Mouse (Mus musculus) frontal cortex, postnatal 14 days (tissue): Measurements from ENCODE around the gene Zbtb32.
A peak's percentile ranks its signal among the peaks of the same experiment; 100 is the strongest.

Experiments
- DNase-seq, 2 experiments: peaks; one replicate each; pipeline ENCODE4 v3.0.0; 2022; ENCODE audit warnings: low spot score in 2 of 2

Zbtb32 gene

DNA sequence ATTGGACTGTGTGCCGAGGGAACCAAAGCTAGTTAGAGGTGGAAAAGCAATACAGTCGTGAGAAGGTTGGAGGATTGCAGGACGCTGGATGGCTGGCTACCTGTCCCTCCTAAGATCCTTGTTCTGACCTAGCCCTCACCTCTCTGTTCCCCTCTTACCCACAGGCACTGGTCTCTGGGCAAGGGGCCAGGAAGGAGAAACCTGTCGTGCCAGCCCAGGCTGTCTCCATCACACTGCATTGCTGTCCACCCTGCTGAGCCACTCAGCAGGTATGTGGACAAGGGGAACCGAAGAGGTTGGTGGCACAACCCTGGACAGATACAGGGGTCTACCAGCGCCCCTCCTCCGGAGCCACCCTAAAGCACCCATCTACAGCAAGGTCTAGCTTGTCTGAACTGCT is 1.9 kb upstream of the Zbtb32 start:
- no peak for DNase-seq

DNA sequence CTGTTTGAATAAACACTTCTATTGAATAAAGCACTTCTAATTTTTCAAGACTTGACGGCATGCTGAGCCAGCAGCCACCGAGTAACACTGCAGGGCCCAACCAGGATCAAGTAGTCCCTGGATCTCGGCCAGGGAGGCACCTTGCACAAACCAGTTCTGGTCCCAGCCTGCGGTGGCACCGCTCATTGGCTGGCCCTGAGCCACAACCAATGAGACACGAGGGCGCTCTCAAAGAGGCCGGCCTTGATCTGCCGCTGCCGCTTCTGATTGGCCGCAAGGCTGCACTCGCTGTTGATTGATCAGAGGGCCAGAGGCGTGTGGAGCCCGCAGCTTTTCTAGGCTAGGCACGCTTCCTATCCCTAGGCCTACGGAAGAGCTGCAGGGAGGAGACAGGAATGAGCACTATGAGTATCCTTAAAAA is 1.2 kb upstream of the Zbtb32 start:
- DNase-seq: peak; percentile 85 to 87

DNA sequence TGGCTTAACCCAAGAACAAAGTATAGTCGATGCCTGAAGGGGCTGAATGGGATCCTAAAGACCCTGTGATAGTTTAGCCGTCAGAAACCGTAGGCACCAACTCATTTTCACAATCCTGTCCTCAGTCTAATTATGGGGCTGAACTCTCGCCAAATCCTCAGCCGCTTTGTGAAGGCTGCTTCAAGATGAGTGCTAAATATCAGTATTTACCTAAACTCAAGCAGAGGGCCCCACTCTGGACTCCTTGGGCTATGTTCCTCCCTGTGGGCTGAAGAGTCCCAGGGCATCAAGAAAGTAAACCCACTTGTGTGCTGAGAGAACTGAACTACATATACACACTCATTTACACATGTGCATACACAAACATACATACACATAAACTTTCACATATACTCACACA is 1.9 kb downstream of the Zbtb32 start:
- DNase-seq: no peak

- no peak for DNase-seq
Measured at GRCm38 (mm10) chr7:30596093-30596492, 2.6 kb downstream of the Zbtb32 start.

- DNase-seq: no peak
Measured at GRCm38 (mm10) chr7:30594510-30595024, 4.1 kb downstream of the Zbtb32 start.

DNA sequence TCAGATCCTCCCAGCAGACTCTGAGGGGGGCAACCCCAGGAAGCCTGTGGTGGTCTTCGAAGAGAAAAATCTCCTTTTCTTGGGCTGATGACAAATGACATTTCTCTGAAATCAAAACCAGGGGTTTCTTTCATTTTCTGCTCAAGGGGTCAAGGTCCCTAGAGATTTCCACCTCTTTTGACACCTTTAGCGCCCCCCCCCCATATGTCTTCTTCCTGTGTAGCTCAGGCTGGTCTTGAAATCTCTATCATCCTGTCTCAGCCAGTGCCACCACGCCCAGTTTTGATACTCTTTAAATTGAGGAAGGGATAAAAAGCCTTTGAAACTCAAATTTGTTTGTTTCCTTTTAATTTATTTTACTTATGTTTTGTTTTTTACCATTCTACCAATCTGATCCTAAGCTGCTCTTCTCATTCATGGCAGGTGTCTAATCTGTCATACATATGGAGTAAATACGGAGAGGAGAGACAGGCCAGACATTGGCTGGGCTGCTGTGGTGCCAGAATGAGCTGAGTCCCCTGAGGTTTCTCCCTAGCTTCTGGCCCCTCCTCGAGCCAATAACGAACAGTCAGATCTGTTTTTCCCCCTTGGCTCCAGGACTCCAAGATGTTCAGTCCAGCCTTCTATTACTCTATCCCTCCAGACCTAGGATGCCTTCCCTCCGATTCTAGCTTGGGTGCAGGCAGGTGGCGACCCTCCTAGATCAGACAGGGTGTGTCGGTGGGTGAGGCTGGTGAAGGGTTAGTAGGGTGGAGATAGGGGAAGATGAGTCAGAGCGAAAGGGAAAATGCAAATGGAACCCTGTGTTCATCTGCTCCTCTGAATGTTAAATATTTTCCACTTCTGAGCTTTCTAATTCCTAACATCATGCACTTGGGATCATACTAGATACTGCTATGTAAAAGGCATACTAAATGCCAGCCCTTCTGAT is 4.9 kb downstream of the Zbtb32 start:
- no peak for DNase-seq

DNA sequence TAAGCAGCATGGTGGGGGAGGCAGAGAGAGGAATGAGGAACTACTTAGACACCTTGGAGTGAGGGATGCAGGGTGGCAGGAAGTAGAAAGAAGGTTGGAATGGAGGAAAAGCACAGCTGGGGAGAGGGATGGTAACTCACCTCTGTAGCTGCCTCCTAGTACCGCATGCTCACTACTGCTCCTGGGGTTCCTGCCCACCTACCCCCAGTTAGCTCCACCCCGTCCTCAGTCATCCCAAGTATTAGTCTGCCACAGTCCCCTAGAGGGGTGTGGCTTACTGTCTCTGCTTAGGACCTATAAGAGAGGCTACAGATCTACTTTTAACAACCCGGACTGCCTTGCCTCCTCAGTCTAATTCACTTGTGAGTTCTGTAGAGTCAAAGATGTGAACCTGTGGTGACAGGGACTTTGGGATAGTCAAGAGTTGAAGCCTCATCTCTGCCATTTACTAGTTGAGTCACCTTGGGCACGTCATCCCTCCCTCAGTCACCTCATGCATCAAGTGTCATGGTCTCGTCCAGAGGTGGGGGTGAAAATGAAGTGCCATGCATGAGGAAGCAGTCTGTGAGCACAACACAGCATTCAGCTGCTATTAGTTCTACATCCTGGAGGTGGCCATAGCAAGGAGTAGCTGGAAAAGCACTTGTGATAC is 5.8 kb downstream of the Zbtb32 start:
- no peak for DNase-seq

DNA sequence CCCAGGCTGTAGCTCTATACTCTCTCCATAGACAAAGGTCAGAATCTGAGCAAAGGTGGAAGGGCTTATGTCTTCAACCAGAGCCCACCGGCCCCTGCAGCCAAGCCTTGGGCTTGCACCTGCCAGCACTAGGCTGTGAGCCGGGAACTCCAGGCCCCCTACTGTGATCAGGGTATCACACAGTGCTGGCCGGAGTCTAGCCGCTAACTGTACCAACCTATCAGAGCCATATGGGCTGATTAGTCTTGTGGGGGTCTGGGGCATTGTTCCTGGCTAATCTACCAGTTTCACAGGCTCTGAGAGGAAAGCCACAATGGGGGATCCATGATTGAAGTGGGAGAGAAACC is 7.1 kb downstream of the Zbtb32 start:
- DNase-seq: no peak

GRCm38 (mm10) chr7:30590927-30591604 is 7.6 kb downstream of the Zbtb32 start:
- no peak for DNase-seq

- peak; percentile 66 to 77 for DNase-seq
Measured at GRCm38 (mm10) chr7:30589435-30590301, 9.0 kb downstream of the Zbtb32 start.

GRCm38 (mm10) chr7:30588676-30589434 is 9.9 kb downstream of the Zbtb32 start, which contains the start of gene Kmt2b:
Gene Kmt2b, minus strand, starts transcription at chr7:30588726.
- peak; percentile 93 to 97 for DNase-seq

- peak in 1 of 2 experiments; percentile 57 for DNase-seq
Measured at GRCm38 (mm10) chr7:30587842-30588667, 10.7 kb downstream of the Zbtb32 start.

GRCm38 (mm10) chr7:30586455-30587020 is 12.2 kb downstream of the Zbtb32 start:
- DNase-seq: no peak

DNA sequence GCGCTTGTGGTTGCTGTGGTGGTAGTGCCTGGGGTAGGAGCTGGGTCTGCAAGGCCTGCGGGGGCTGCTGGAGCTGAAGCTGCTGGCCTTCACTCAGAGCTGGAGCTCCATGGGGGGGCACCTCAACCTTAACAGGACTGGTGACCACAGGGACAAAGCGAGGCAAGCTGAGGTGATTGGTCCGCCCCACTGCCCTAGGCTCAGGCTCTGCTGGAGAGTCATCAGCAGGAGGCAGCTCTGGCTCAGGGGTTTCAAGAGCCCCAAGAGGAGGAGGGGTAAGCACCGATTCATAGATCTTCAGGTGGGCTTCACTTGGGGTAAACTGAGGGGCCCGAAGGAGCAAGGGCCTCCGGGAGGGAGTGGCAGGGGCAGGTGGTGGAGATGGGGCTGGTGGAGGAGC is 13.5 kb downstream of the Zbtb32 start:
- DNase-seq: no peak

DNA sequence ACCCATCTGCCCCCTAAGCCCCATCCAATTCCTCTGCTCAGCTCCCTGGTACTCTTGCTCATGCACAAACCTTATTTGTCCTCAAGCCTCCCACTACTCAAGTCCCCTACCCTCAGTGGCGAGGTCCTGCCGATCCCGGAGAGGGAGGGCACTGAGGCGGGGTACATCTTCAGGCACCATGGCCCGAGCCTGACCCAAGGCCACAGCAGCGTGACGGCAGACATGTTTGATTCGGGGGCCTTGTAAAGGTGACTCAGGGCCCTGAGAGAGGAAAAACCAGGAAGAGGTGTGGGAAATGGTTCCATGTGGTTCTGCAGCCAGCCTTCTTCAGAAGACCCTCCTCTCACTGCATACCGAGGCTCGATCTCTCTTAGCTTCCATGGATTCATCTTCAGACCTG is 14.4 kb downstream of the Zbtb32 start:
- DNase-seq: no peak

GRCm38 (mm10) chr7:30581547-30581946 is 17.2 kb downstream of the Zbtb32 start:
- DNase-seq: no peak

GRCm38 (mm10) chr7:30579950-30580349 is 18.8 kb downstream of the Zbtb32 start:
- no peak for DNase-seq

DNA sequence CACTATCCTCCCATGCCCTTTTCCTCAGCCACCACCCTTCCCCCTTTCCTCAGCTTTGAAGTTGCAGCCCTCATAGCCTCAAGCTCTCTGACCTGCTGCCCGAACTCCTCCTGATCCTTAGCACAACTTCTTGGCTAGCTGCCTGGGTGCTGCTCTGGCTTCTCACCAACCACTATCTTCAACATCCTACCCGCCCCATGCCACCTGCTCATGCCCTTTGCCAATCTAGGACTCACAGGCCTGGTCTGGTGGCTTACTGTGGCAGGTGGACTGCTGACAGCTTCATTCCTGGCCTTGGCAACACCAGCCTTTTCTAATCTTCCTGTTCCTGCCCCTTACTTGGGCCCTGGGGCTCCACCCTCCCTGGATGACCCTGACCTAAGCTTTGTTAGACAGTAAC is 25.7 kb downstream of the Zbtb32 start:
- no peak for DNase-seq

- no peak for DNase-seq
Measured at GRCm38 (mm10) chr7:30572389-30572788, 26.3 kb downstream of the Zbtb32 start.
